Mouse (Mus musculus) kidney, adult 2 months (tissue): ENCODE results near the gene Gtf3a.

Source experiments
- CTCF ChIP-seq: fragments of 200-500 bp; conservative IDR thresholded peaks from 2 replicates; pipeline ENCODE4 v1.5.1; 2011; ENCODE audit warnings: low read depth, mild to moderate bottlenecking, control low read depth, low read length, moderate library complexity, mixed read lengths; ENCODE audit not compliant: insufficient read depth, insufficient read length
- POLR2A ChIP-seq: fragments of 200-500 bp; IDR thresholded peaks from one replicate; pipeline ENCODE4 v1.6.1; 2011; ENCODE audit warnings: low read depth, low read length, control low read depth

- no peak for TF ChIP-seq POLR2A
- peak; percentile 81 for TF ChIP-seq CTCF
Measured at GRCm38 (mm10) chr5:146904404-146904803, 44.1 kb upstream of the Gtf3a start.
